Comparison of ENCODE assay signal across 16 mouse cellular contexts in the genomic region with DNA sequence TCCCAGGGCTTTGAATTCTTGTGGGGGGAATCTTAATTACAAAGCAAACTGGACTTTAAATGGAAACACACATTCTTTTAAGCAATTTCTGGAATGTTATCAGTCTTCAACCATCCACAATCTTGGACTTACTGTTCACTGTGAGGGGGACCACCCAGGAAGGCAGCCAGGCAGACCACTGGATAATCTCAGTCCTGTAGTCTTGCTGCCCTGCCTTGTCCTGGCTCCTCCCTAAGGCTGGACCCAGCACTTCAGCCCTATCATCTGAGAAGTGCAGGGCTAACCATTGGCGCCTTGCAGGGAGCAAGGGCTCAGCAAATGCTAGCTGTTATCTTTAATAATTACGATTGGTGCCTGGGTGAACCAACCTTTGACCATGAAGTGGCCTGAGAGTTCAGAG. TPM values are rescaled to one million over a fixed set of nuclear protein-coding genes. Genes with fewer than 3 reads are reported as not detected.
A peak's percentile ranks its signal among the peaks of the same experiment; 100 is the strongest.
DNase-seq lines count a peak whose midpoint lies in the region; ATAC-seq and TF ChIP-seq lines count a peak whose summit lies in the region.
"Had no signal": no experiment of that assay in that cellular context is flagged by ENCODE, and none has a peak within 500 bp of the region (broad histone marks: within the 10 kb centered on the region; RNA-seq: fewer than 3 reads in every experiment).

No protein-coding gene starts in this region.

- WGBS in kidney, embryonic 15.5 days: 52% methylated on average over 2 of the region's 2 CpGs
- 26% methylated on average over 2 of the region's 2 CpGs for WGBS in lung, postnatal 0 days
- WGBS in intestine, embryonic 15.5 days: 30% methylated on average over 2 of the region's 2 CpGs

- ATAC-seq in kidney, embryonic 15.5 days (replicated peaks; ENCODE audit: low FRiP score): peak; percentile 47; the same call in 1 of the 2 replicates
- no peak for ATAC-seq in lung, postnatal 0 days
- ATAC-seq in intestine, embryonic 15.5 days: peak; percentile 82
- ATAC-seq in CD4-positive, CD25-positive, alpha-beta regulatory T cell, adult 4 months: no peak
- ATAC-seq: forebrain, embryonic 13.5 days had no signal

- no peak overlapping the region for H3K9ac ChIP-seq in kidney, embryonic 15.5 days
- no peak overlapping the region for H3K9ac ChIP-seq in lung, postnatal 0 days (replicated peaks; ENCODE audit: low read depth)
- no peak overlapping the region for H3K9ac ChIP-seq in intestine, embryonic 15.5 days
- H3K9ac ChIP-seq: embryonic facial prominence, embryonic 15.5 days; forebrain, embryonic 13.5 days; heart, embryonic 12.5 days; hindbrain, embryonic 15.5 days had no signal

- H3K4me2 ChIP-seq in kidney, embryonic 15.5 days: no peak overlapping the region
- H3K4me2 ChIP-seq in lung, postnatal 0 days (replicated peaks; ENCODE audit: low read depth, low read length): no peak overlapping the region
- no peak overlapping the region for H3K4me2 ChIP-seq in intestine, embryonic 15.5 days (replicated peaks)
- H3K4me2 ChIP-seq: embryonic facial prominence, embryonic 15.5 days; forebrain, embryonic 13.5 days; heart, embryonic 12.5 days; hindbrain, embryonic 15.5 days had no signal

- H3K9me3 ChIP-seq in kidney, embryonic 15.5 days (replicated peaks): no peaks in the 10 kb centered on the region
- no peaks in the 10 kb centered on the region for H3K9me3 ChIP-seq in lung, postnatal 0 days (ENCODE audit: low read length)
- no peaks in the 10 kb centered on the region for H3K9me3 ChIP-seq in intestine, embryonic 15.5 days
- H3K9me3 ChIP-seq: embryonic facial prominence, embryonic 15.5 days; forebrain, embryonic 13.5 days; heart, embryonic 12.5 days; hindbrain, embryonic 15.5 days; limb, embryonic 10.5 days had no signal

- TF ChIP-seq EP300 in lung, postnatal 0 days (IDR thresholded peaks at IDR 0.05): peak; percentile 15; the same call in 1 of the 2 replicates

- H3K36me3 ChIP-seq in kidney, embryonic 15.5 days: no peaks in the 10 kb centered on the region
- no peaks in the 10 kb centered on the region for H3K36me3 ChIP-seq in lung, postnatal 0 days (ENCODE audit: insufficient read depth, low read length)
- H3K36me3 ChIP-seq in intestine, embryonic 15.5 days: no peaks in the 10 kb centered on the region
- H3K36me3 ChIP-seq: embryonic facial prominence, embryonic 15.5 days; heart, embryonic 12.5 days; hindbrain, embryonic 15.5 days; limb, embryonic 10.5 days had no signal

- no peak for DNase-seq in kidney, adult 9 months
- DNase-seq in lung, postnatal 0 days (ENCODE audit: low spot score): peak; percentile 48
- no peak for DNase-seq in lung, adult 18-20 months
- peak; percentile 52 for DNase-seq in testis, postnatal 10 days (ENCODE audit: low spot score)
- no peak for DNase-seq in gastrocnemius, postnatal 4 days (ENCODE audit: low spot score in 2 of 2)
- DNase-seq: cerebellum, adult 9-10 months had no signal

- no peak for TF ChIP-seq CTCF in lung, postnatal 0 days (IDR thresholded peaks at IDR 0.05)

- H3K27ac ChIP-seq in kidney, embryonic 15.5 days: peak overlapping the region; percentile 45; the same call in 1 of the 2 replicates
- peak overlapping the region; percentile 43; the same call in 1 of the 2 replicates for H3K27ac ChIP-seq in lung, postnatal 0 days (ENCODE audit: low read length)
- H3K27ac ChIP-seq in intestine, embryonic 15.5 days: no peak overlapping the region
- H3K27ac ChIP-seq: embryonic facial prominence, embryonic 15.5 days; forebrain, embryonic 13.5 days; hindbrain, embryonic 15.5 days; limb, embryonic 10.5 days; macrophage had no signal

- peaks cover 38% of the 10 kb centered on the region for H3K4me1 ChIP-seq in kidney, embryonic 15.5 days
- H3K4me1 ChIP-seq in lung, postnatal 0 days (ENCODE audit: insufficient read depth, low read depth, low read length): peaks cover 44% of the 10 kb centered on the region
- H3K4me1 ChIP-seq in intestine, embryonic 15.5 days (replicated peaks): peaks cover 38% of the 10 kb centered on the region
- H3K4me1 ChIP-seq: forebrain, embryonic 13.5 days had no signal

- H3K4me3 ChIP-seq in kidney, embryonic 15.5 days (replicated peaks): no peak overlapping the region
- H3K4me3 ChIP-seq in lung, postnatal 0 days (ENCODE audit: low read depth, low read length): no peak overlapping the region
- no peak overlapping the region for H3K4me3 ChIP-seq in intestine, embryonic 15.5 days (replicated peaks)
- H3K4me3 ChIP-seq: embryonic facial prominence, embryonic 15.5 days; forebrain, embryonic 13.5 days; heart, embryonic 12.5 days; hindbrain, embryonic 15.5 days; limb, embryonic 10.5 days had no signal

- no peaks in the 10 kb centered on the region for H3K27me3 ChIP-seq in kidney, embryonic 15.5 days
- H3K27me3 ChIP-seq in lung, postnatal 0 days (replicated peaks; ENCODE audit: insufficient read depth, low read length): no peaks in the 10 kb centered on the region
- H3K27me3 ChIP-seq in intestine, embryonic 15.5 days (replicated peaks): no peaks in the 10 kb centered on the region
- H3K27me3 ChIP-seq: embryonic facial prominence, embryonic 15.5 days; forebrain, embryonic 13.5 days; heart, embryonic 12.5 days; hindbrain, embryonic 15.5 days had no signal

RNA-seq across cellular contexts. Expression of gene Tekt3, which starts 37.3 kb away (rescaled TPM):
- polyA plus RNA-seq in kidney, embryonic 15.5 days (2015; fragmentation: Nextera tagmentation; extraction: Ambion mirVana): not detected in 2 replicates
- 0.55 and 0.79 TPM in 2 replicates for polyA plus RNA-seq in lung, postnatal 0 days (2015; fragmentation: Nextera tagmentation; extraction: Ambion mirVana)
- polyA plus RNA-seq in intestine, embryonic 15.5 days (2015; fragmentation: Nextera tagmentation; extraction: Ambion mirVana): 0.08 TPM in 1 of 2 replicates, not detected in the other
- not detected for total RNA-seq in gastrocnemius, postnatal 4 days (2021)
- not detected for polyA plus RNA-seq in CD4-positive, CD25-positive, alpha-beta regulatory T cell, adult 4 months (2017; shearing (Covaris generic))
- total RNA-seq: gastrocnemius, adult 18-20 months had no signal
- polyA plus RNA-seq: forebrain, embryonic 13.5 days; heart, embryonic 12.5 days; hindbrain, embryonic 15.5 days; limb, embryonic 10.5 days; macrophage had no signal

Comparison
In these comparisons a context has a peak if more than half of its experiments do, and no peak if none do; other contexts are left out.
1. DNase-seq: peak in lung, postnatal 0 days (single experiment) and testis, postnatal 10 days (single experiment); none in kidney, adult 9 months (single experiment), lung, adult 18-20 months (0 of 2) and gastrocnemius, postnatal 4 days (0 of 2).
2. ATAC-seq: peak in kidney, embryonic 15.5 days (single experiment) and intestine, embryonic 15.5 days (single experiment); none in lung, postnatal 0 days (single experiment) and CD4-positive, CD25-positive, alpha-beta regulatory T cell, adult 4 months (single experiment).